Mouse (Mus musculus): ENCODE measurements at regions not wholly inside any gene's neighbourhood (a gene's known extent, or its start where the extent isn't known, plus 50 kb on each side); places are given as distances from the start of the nearest gene placed in this dataset.

DNA sequence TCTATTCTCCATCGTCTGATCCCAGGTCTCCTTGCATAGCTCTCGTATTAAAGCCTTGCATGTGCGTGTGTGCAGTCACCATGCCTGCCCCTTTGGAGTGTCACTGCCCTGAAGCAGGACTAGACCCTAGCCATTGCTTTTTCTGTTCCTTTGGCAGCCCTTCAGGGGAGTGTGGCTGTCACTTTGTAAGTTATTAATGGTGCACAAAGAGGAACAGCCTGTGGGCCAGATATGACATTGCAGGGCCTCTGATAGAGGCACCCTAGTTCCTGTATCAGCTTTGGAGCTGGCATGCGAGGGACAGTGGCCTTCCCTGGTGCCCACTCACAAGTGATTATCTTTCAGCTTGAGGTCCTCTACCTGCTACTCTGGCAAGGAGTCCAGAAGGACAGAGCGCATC is 92.0 kb downstream of the Tmem121 start:
- no peak overlapping the region for H3K4me2 ChIP-seq
- WGBS = 88% methylated on average over 5 of the region's 5 CpGs
- H3K36me3 ChIP-seq = no peaks in the 10 kb centered on the region
- no peaks in the 10 kb centered on the region for H3K4me1 ChIP-seq (replicated peaks)
- no peaks in the 10 kb centered on the region for H3K9me3 ChIP-seq
- H3K4me3 ChIP-seq (replicated peaks) = no peak overlapping the region
- no peak for ATAC-seq (ENCODE audit: insufficient number of reproducible peaks, insufficient read depth, low FRiP score, low TSS enrichment, low read depth)
- H3K9ac ChIP-seq (replicated peaks) = no peak overlapping the region
- no peaks in the 10 kb centered on the region for H3K27me3 ChIP-seq
- no peak overlapping the region for H3K27ac ChIP-seq

DNA sequence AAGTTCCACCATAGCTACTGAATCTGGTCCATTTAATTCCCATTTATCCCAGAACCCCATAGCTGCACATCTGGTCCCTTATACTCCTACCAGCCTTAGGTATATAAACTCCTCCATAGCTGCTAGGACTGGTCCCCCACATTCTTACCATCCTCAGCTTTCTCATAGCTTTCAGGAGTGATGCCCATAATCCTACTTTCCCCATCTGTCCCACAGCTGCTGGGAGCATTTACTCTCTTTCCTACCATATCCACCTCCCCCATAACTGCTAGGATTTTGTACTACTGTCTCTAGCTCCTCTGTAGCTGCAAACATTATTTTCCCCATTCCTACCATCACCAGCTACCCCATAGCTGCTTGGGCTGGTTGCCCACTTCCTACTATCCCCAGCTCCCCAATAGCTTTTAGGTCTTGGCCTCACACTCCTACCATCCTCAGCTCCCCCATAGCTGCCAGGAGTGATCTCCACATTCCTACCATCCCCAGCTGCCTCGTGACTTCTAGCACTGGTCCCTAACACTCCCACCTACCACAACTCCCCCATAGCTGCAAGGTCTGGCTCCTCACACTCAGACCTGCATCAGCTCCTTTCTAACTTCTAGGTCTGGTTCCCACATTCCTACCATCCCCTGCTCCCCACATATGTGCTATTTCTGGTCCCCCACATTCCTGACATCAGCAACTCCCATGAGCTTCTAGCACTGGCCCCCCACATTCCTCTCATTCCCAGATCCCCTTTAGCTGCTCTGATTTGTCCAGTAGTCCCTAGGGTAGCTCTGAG is 106.5 kb downstream of the Tmem121 start:
- 35% methylated on average over 1 of the region's 1 CpGs for WGBS
- H3K9ac ChIP-seq (replicated peaks) = no peak overlapping the region
- no peaks in the 10 kb centered on the region; the same call in 1 of the 2 replicates for H3K4me1 ChIP-seq (replicated peaks)
- no peak overlapping the region for H3K4me2 ChIP-seq
- no peak overlapping the region for H3K4me3 ChIP-seq (replicated peaks)
- no peaks in the 10 kb centered on the region for H3K36me3 ChIP-seq
- H3K9me3 ChIP-seq = no peaks in the 10 kb centered on the region
- ATAC-seq (ENCODE audit: insufficient number of reproducible peaks, insufficient read depth, low FRiP score, low TSS enrichment, low read depth) = no peak
- H3K27me3 ChIP-seq = no peaks in the 10 kb centered on the region
- no peak overlapping the region for H3K27ac ChIP-seq

DNA sequence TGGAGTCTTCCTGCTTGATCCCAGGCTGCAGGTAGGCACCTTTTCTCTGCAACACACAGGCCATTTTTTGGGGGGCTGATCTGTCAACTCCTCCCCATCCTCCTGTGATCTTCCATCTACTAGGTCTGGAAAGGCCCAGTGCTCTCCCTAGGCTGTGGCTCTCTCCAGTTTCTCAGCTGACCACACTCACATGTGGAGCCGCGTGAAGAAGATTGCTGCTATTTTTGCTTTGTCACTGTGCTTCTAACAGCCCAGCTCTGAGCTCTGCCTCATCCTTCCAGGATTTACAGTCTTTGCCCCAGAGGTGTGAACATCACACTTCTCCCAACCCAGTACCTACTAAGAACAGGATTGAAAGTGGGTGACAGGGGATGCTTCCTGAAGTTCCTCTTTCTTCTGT is 110.2 kb downstream of the Tmem121 start:
- ATAC-seq (ENCODE audit: insufficient number of reproducible peaks, insufficient read depth, low FRiP score, low TSS enrichment, low read depth) = no peak
- no peak overlapping the region for H3K4me2 ChIP-seq
- WGBS = 58% methylated on average over 2 of the region's 2 CpGs
- no peaks in the 10 kb centered on the region for H3K9me3 ChIP-seq
- H3K9ac ChIP-seq (replicated peaks) = no peak overlapping the region
- H3K4me3 ChIP-seq (replicated peaks) = no peak overlapping the region
- H3K27ac ChIP-seq = no peak overlapping the region
- H3K27me3 ChIP-seq = no peaks in the 10 kb centered on the region
- H3K36me3 ChIP-seq = no peaks in the 10 kb centered on the region
- H3K4me1 ChIP-seq (replicated peaks) = no peaks in the 10 kb centered on the region; the same call in 1 of the 2 replicates

DNA sequence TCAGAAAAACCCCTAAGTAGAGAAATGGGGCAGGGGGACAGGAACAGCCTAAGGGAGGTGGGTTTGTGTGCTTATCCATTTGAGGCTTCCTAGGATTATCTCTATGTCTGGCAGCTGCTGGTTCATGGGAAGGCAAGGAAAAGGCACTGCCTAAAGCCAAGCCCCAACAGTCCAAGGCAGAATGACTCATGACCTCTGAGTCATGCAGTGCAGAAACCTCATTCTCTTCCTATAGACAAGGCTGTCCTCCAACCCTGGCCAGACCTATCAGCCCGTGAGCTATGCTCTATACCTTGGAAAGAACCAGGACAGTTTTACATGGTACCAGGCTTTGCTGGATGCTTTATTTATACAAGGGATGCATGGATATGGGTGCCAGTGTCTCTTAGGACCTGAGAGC is 120.2 kb downstream of the Tmem121 start:
- WGBS = 89% methylated on average over 1 of the region's 1 CpGs
- no peak for ATAC-seq (ENCODE audit: insufficient number of reproducible peaks, insufficient read depth, low FRiP score, low TSS enrichment, low read depth)

DNA sequence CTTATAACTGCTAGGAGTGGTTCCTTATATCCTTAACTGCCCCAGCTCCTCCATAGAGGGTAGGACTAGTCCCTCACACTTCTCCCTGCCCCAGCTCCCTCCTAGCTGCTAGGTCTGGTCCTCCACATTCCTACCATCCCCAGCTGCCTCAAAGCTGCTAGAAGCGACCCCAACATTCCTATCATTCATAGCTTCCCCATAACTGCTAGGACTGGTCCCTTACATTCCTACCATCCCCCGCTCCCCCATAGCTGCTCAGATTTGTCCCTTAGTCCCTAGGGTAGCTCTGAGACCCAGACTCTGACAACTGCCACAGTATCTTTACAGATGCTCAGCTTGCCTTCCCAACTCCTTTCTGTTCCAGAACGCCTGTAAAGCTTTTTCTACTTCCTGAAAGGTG is 127.6 kb downstream of the Tmem121 start:
- Histone ChIP-seq H3K27me3 (no peaks in the 10 kb centered on the region), H3K4me3 (replicated peaks) (no peak overlapping the region), H3K9me3 (no peaks in the 10 kb centered on the region), H3K4me2 (no peak overlapping the region), H3K9ac (replicated peaks) (no peak overlapping the region), H3K36me3 (no peaks in the 10 kb centered on the region), H3K27ac (no peak overlapping the region), H3K4me1 (replicated peaks) (peaks cover 9% of the 10 kb centered on the region)
- no peak for ATAC-seq (ENCODE audit: insufficient number of reproducible peaks, insufficient read depth, low FRiP score, low TSS enrichment, low read depth)
- 42% methylated on average over 3 of the region's 3 CpGs for WGBS

More for the DNA sequence above, 120.2 kb downstream of the Tmem121 start:
- H3K36me3 ChIP-seq = no peaks in the 10 kb centered on the region
- no peaks in the 10 kb centered on the region for H3K9me3 ChIP-seq
- no peak overlapping the region for H3K9ac ChIP-seq (replicated peaks)
- H3K4me3 ChIP-seq (replicated peaks) = no peak overlapping the region
- no peak overlapping the region for H3K27ac ChIP-seq
- no peaks in the 10 kb centered on the region for H3K4me1 ChIP-seq (replicated peaks)
- H3K27me3 ChIP-seq = no peaks in the 10 kb centered on the region
- no peak overlapping the region for H3K4me2 ChIP-seq

DNA sequence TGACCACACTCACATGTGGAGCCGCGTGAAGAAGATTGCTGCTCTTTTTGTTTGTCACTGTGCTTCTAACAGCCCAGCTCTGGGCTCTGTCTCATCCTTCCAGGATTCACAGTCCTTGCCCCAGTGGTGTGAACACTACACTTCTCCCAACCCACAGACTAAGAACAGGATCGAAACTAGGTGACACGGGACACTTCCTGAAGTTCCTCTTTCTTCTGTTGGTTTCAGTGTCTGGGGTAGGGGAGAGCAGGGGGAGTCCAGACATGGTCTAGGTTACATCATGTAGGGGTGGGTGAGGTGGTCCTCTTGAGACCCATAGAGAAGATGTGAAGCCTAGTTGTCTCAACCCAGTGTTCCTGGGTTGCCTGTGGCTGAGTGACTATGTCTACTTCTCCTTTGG is 128.9 kb downstream of the Tmem121 start:
- Histone ChIP-seq H3K4me2 (no peak overlapping the region), H3K27me3 (no peaks in the 10 kb centered on the region), H3K27ac (no peak overlapping the region), H3K4me1 (replicated peaks) (peaks cover 9% of the 10 kb centered on the region), H3K9me3 (no peaks in the 10 kb centered on the region), H3K36me3 (no peaks in the 10 kb centered on the region), H3K9ac (replicated peaks) (no peak overlapping the region), H3K4me3 (replicated peaks) (no peak overlapping the region)
- ATAC-seq (ENCODE audit: insufficient number of reproducible peaks, insufficient read depth, low FRiP score, low TSS enrichment, low read depth) = no peak
- 81% methylated on average over 4 of the region's 4 CpGs for WGBS

DNA sequence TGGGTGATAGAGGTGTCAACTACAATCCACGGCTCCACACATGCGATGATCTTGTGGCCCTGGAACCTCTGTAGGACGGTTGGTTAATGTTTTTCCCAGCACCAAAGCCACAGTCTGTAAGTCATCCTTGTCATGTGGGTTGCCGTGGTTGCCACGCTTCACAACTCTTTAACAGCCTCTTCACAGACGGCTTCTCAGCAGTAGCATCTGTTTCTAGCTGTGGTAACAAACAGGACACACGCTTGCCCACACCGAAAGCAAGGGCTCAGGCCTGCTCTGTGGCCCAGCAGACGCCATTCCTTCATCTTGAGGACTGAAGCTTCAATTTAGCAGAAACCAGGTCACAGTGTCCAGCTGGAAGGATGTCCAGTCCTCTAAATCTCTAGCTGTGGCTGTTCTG is 135.4 kb downstream of the Tmem121 start:
- Histone ChIP-seq H3K4me2 (no peak overlapping the region), H3K4me3 (replicated peaks) (no peak overlapping the region), H3K9me3 (no peaks in the 10 kb centered on the region), H3K9ac (replicated peaks) (no peak overlapping the region), H3K27me3 (no peaks in the 10 kb centered on the region), H3K4me1 (replicated peaks) (no peaks in the 10 kb centered on the region), H3K27ac (no peak overlapping the region), H3K36me3 (no peaks in the 10 kb centered on the region)
- 75% methylated on average over 9 of the region's 9 CpGs for WGBS
- no peak for ATAC-seq (ENCODE audit: insufficient number of reproducible peaks, insufficient read depth, low FRiP score, low TSS enrichment, low read depth)

DNA sequence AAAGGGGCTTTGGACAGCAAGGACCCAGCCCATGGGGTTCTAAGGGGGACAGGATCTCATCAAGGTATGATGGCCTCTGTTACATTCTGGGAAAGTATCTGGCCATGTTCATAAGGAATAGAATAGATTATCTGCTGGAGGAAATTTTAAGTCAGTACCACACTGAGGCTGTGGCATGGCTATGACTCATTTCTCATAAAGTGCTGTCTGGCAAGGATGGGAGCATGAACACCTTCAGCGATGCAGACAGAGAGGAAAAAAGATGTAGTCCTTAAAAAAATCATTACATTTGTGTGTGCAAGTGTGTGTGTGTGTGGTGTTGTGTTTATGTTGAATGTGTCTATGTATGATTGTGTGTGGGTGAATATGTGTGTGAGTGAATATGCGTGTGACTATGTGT is 136.4 kb downstream of the Tmem121 start:
- no peak for ATAC-seq (ENCODE audit: insufficient number of reproducible peaks, insufficient read depth, low FRiP score, low TSS enrichment, low read depth)
- no peaks in the 10 kb centered on the region for H3K27me3 ChIP-seq
- no peak overlapping the region for H3K9ac ChIP-seq (replicated peaks)
- H3K9me3 ChIP-seq = no peaks in the 10 kb centered on the region
- no peak overlapping the region for H3K27ac ChIP-seq
- H3K4me2 ChIP-seq = no peak overlapping the region
- H3K36me3 ChIP-seq = no peaks in the 10 kb centered on the region
- H3K4me3 ChIP-seq (replicated peaks) = no peak overlapping the region
- 88% methylated on average over 2 of the region's 2 CpGs for WGBS
- H3K4me1 ChIP-seq (replicated peaks) = no peaks in the 10 kb centered on the region

DNA sequence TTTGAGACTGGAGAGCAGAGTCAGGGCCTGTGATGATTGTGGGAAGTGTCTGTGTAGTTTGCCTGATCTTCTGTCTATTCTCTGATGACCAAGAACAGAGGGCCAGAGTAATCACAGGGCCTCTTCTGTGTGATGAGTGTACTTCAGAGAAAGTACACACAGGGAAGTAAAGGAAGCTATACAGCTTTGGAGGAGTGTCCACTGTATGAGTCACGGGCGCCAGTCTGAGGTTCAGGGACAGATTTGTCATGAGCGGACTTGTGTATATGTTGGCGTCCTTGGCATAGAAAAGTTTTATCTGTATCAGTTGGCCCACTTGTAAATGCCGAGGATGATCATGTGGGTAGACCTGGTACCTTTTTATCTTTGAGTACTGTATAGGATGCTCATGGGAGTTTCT is 142.1 kb downstream of the Tmem121 start:
- no peaks in the 10 kb centered on the region for H3K36me3 ChIP-seq
- no peaks in the 10 kb centered on the region for H3K27me3 ChIP-seq
- 91% methylated on average over 5 of the region's 5 CpGs for WGBS
- H3K4me2 ChIP-seq = no peak overlapping the region
- no peaks in the 10 kb centered on the region for H3K9me3 ChIP-seq
- no peaks in the 10 kb centered on the region for H3K4me1 ChIP-seq (replicated peaks)
- no peak overlapping the region for H3K9ac ChIP-seq (replicated peaks)
- H3K4me3 ChIP-seq (replicated peaks) = no peak overlapping the region
- no peak overlapping the region for H3K27ac ChIP-seq
- no peak for ATAC-seq (ENCODE audit: insufficient number of reproducible peaks, insufficient read depth, low FRiP score, low TSS enrichment, low read depth)

DNA sequence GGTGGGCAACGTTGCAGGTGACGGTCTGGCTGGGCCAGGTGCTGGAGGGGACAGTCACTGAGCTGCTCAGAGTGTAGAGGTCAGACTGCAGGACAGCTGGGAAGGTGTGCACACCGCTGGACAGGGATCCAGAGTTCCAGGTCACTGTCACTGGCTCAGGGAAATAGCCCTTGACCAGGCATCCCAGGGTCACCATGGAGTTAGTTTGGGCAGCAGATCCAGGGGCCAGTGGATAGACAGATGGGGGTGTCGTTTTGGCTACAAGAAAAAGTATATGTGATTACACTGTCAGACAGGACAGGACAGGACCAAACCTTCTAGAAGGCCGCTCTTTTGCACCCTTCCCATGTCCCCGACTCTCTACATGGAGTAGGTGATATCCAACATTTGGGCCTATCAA is 144.5 kb downstream of the Tmem121 start:
- no peaks in the 10 kb centered on the region for H3K36me3 ChIP-seq
- no peak overlapping the region for H3K27ac ChIP-seq
- no peaks in the 10 kb centered on the region for H3K9me3 ChIP-seq
- H3K27me3 ChIP-seq = no peaks in the 10 kb centered on the region
- no peak overlapping the region for H3K4me2 ChIP-seq
- H3K4me1 ChIP-seq (replicated peaks) = no peaks in the 10 kb centered on the region
- no peak overlapping the region for H3K9ac ChIP-seq (replicated peaks)
- 89% methylated on average over 6 of the region's 6 CpGs for WGBS
- no peak for ATAC-seq (ENCODE audit: insufficient number of reproducible peaks, insufficient read depth, low FRiP score, low TSS enrichment, low read depth)
- H3K4me3 ChIP-seq (replicated peaks) = no peak overlapping the region

DNA sequence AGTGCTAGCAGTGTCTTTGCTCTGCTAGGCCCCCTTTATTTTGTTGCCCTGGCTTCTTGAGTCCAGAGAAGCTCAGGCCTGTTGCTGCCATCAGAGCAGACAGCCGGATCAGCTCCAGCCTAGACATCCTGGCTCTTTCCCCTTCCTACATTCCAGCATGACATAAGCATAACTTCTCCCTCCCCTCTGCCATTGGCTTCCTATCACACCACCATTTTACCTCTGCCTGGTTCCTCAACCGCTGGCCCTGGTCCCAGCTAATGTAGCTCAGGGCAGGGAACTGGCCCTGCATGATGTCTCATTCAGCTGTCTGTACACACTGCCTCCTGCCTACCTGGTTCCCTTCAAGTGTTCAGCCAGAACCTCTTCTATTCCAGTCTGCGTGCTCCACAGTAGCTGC is 146.5 kb downstream of the Tmem121 start:
- H3K9me3 ChIP-seq = no peaks in the 10 kb centered on the region
- no peak for ATAC-seq (ENCODE audit: insufficient number of reproducible peaks, insufficient read depth, low FRiP score, low TSS enrichment, low read depth)
- no peaks in the 10 kb centered on the region for H3K36me3 ChIP-seq
- H3K9ac ChIP-seq (replicated peaks) = no peak overlapping the region
- no peak overlapping the region for H3K4me3 ChIP-seq (replicated peaks)
- no peak overlapping the region for H3K27ac ChIP-seq
- WGBS = 79% methylated on average over 3 of the region's 3 CpGs
- H3K27me3 ChIP-seq = no peaks in the 10 kb centered on the region
- H3K4me2 ChIP-seq = no peak overlapping the region
- no peaks in the 10 kb centered on the region for H3K4me1 ChIP-seq (replicated peaks)

DNA sequence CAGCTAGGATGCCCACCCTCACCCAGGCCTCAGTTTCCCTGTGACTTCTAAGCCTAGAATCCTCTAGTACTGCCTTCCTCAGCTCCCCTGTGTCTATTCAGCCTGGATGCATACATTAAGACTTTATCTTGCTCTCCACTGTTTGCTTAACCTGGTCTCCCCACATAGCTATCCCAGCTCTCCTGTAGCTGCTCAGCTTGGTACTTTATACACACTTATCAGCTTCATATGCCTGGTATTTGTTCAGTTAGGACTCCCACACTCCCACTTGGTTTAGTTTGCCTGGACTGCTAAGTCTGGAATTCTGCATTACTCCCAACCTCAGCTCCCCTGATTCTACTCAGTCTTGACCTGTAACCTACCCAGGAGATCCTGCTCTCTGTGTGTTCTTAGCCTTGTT is 147.7 kb downstream of the Tmem121 start:
- H3K9ac ChIP-seq (replicated peaks) = no peak overlapping the region
- ATAC-seq (ENCODE audit: insufficient number of reproducible peaks, insufficient read depth, low FRiP score, low TSS enrichment, low read depth) = no peak
- H3K4me2 ChIP-seq = no peak overlapping the region
- H3K4me1 ChIP-seq (replicated peaks) = no peaks in the 10 kb centered on the region
- no peak overlapping the region for H3K4me3 ChIP-seq (replicated peaks)
- no peaks in the 10 kb centered on the region for H3K36me3 ChIP-seq
- no peaks in the 10 kb centered on the region for H3K9me3 ChIP-seq
- H3K27me3 ChIP-seq = no peaks in the 10 kb centered on the region
- no peak overlapping the region for H3K27ac ChIP-seq

Measured in limb, embryonic 12.5 days (tissue).